Mouse (Mus musculus) hindbrain, embryonic 14.5 days (tissue): ENCODE measurements around the gene Sfr1. TPM values are rescaled to one million over a fixed set of nuclear protein-coding genes. Genes with fewer than 3 reads are reported as not detected.
A peak's percentile ranks its signal among the peaks of the same experiment; 100 is the strongest.

Experiments
- ATAC-seq: fragments of 200-750 bp; cut with Nextera tagmentation; 2 replicates; pipeline ENCODE4 v1.8.0; 2017; ENCODE audit warnings: moderate number of reproducible peaks, mild to moderate bottlenecking, moderate TSS enrichment, moderate library complexity; ENCODE audit not compliant: low FRiP score
- DNase-seq: peaks from one replicate; pipeline ENCODE4 v3.0.0-alpha.2; 2015; ENCODE audit warnings: low spot score
- H3K27ac ChIP-seq: fragments of 300-500 bp; sonication (generic); 2 replicates; pipeline ENCODE4 v1.5.1; 2014; ENCODE audit warnings: mild to moderate bottlenecking, moderate library complexity
- H3K27me3 ChIP-seq: fragments of 300-500 bp; sonication (generic); 2 replicates; pipeline ENCODE4 v1.6.1; 2014; ENCODE audit warnings: mild to moderate bottlenecking, low read length, mixed read lengths; ENCODE audit not compliant: control insufficient read depth, insufficient read depth
- H3K36me3 ChIP-seq: fragments of 300-500 bp; sonication (generic); replicated peaks from 2 replicates; pipeline ENCODE4 v1.6.1; 2014; ENCODE audit not compliant: control insufficient read depth, insufficient read depth
- H3K4me1 ChIP-seq: fragments of 300-500 bp; sonication (generic); replicated peaks from 2 replicates; pipeline ENCODE4 v1.6.1; 2014; ENCODE audit warnings: antibody characterized with exemption, low read length, mixed read lengths; ENCODE audit not compliant: control insufficient read depth, insufficient read depth
- H3K4me2 ChIP-seq: fragments of 300-500 bp; sonication (generic); replicated peaks from 2 replicates; pipeline ENCODE4 v1.6.1; 2014; ENCODE audit warnings: mild to moderate bottlenecking, moderate library complexity
- H3K4me3 ChIP-seq: fragments of 300-500 bp; sonication (generic); replicated peaks from 2 replicates; pipeline ENCODE4 v1.5.1; 2014; ENCODE audit warnings: mild to moderate bottlenecking, low read length
- H3K9ac ChIP-seq: fragments of 300-500 bp; sonication (generic); 2 replicates; pipeline ENCODE4 v1.6.1; 2014
- H3K9me3 ChIP-seq: fragments of 300-500 bp; sonication (generic); 2 replicates; pipeline ENCODE4 v1.6.1; 2016; ENCODE audit warnings: low read length; ENCODE audit not compliant: control insufficient read depth
- WGBS: fragments of 180-500 bp; shearing (Covaris S2); extraction: QIAGEN DNeasy Blood & Tissue Kit; methylation state at CpG from one replicate; pipeline ENCODE4 v1.1.7; 2014; 5-methylcytosine and 5-hydroxymethylcytosine counted together
- polyA plus RNA-seq: library from polyadenylated mRNA; unstranded; fragments of >200 nt; fragmentation: Nextera tagmentation; extraction: Ambion mirVana; gene quantifications from 2 replicates; pipeline ENCODE4 v1.2.1, GENCODE M21; 2014

Sfr1 gene
- 167 and 168 TPM in 2 replicates for polyA plus RNA-seq

GRCm38 (mm10) chr19:47731071-47731881 is at the start of gene Sfr1:
TSS of gene Sfr1 (plus strand) at chr19:47731682.
- Histone ChIP-seq H3K4me1 (peaks cover 5% of the 10 kb centered on the region; the same call in 1 of the 2 replicates), H3K4me2 (peak within 1 kb of the TSS; percentile 82), H3K4me3 (peak within 1 kb of the TSS; percentile 76), H3K27ac (peak within 1 kb of the TSS; percentile 97), H3K36me3 (peaks cover 38% of the 10 kb centered on the region), H3K9ac (peak within 1 kb of the TSS; percentile 72), H3K9me3 (no peaks in the 10 kb centered on the region), H3K27me3 (no peaks in the 10 kb centered on the region)
- peak; percentile 100 for DNase-seq
- WGBS: 1% methylated on average over 61 of the region's 72 CpGs
- ATAC-seq: peak; percentile 97

- H3K4me3 ChIP-seq: no peak overlapping the region
- no peak overlapping the region for H3K4me2 ChIP-seq
- no peaks in the 10 kb centered on the region for H3K36me3 ChIP-seq
- DNase-seq (no peak), ATAC-seq (no peak)
- no peak overlapping the region for H3K27ac ChIP-seq
- no peaks in the 10 kb centered on the region for H3K4me1 ChIP-seq
- no peaks in the 10 kb centered on the region for H3K9me3 ChIP-seq
- no peak overlapping the region for H3K9ac ChIP-seq
- 87% methylated on average over 7 of the region's 7 CpGs for WGBS
- no peaks in the 10 kb centered on the region for H3K27me3 ChIP-seq
Observed at GRCm38 (mm10) chr19:47689592-47689991, 41.9 kb upstream of the Sfr1 start.

- DNase-seq (no peak), ATAC-seq (no peak)
- Histone ChIP-seq H3K27me3 (no peaks in the 10 kb centered on the region), H3K9ac (no peak within 1 kb of the TSS), H3K4me3 (no peak within 1 kb of the TSS), H3K9me3 (no peaks in the 10 kb centered on the region), H3K27ac (no peak within 1 kb of the TSS), H3K4me2 (no peak within 1 kb of the TSS), H3K36me3 (no peaks in the 10 kb centered on the region), H3K4me1 (no peaks in the 10 kb centered on the region)
- WGBS: 88% methylated on average over 6 of the region's 6 CpGs
Observed at GRCm38 (mm10) chr19:47691994-47692393, 39.5 kb upstream of the Sfr1 start, which contains the start of gene Col17a1. TSS of gene Col17a1 (minus strand) at chr19:47692094.

GRCm38 (mm10) chr19:47695725-47696124 is 35.8 kb upstream of the Sfr1 start:
- WGBS: 95% methylated on average over 6 of the region's 6 CpGs

GRCm38 (mm10) chr19:47696411-47696810 is 35.1 kb upstream of the Sfr1 start:
- H3K27ac ChIP-seq: no peak overlapping the region
- DNase-seq (no peak), ATAC-seq (no peak)
- H3K4me3 ChIP-seq: no peak overlapping the region
- 91% methylated on average over 8 of the region's 8 CpGs for WGBS
- no peaks in the 10 kb centered on the region for H3K4me1 ChIP-seq
- H3K4me2 ChIP-seq: no peak overlapping the region
- no peak overlapping the region for H3K9ac ChIP-seq
- H3K36me3 ChIP-seq: no peaks in the 10 kb centered on the region
- H3K9me3 ChIP-seq: no peaks in the 10 kb centered on the region
- H3K27me3 ChIP-seq: no peaks in the 10 kb centered on the region

More at GRCm38 (mm10) chr19:47695725-47696124, 35.8 kb upstream of the Sfr1 start:
- no peak for ATAC-seq
- no peak for DNase-seq
- no peak overlapping the region for H3K4me2 ChIP-seq
- no peaks in the 10 kb centered on the region for H3K9me3 ChIP-seq
- H3K36me3 ChIP-seq: no peaks in the 10 kb centered on the region
- H3K9ac ChIP-seq: no peak overlapping the region
- H3K27me3 ChIP-seq: no peaks in the 10 kb centered on the region
- no peak overlapping the region for H3K27ac ChIP-seq
- no peak overlapping the region for H3K4me3 ChIP-seq
- H3K4me1 ChIP-seq: no peaks in the 10 kb centered on the region

GRCm38 (mm10) chr19:47697067-47697466 is 34.4 kb upstream of the Sfr1 start:
- 91% methylated on average over 11 of the region's 11 CpGs for WGBS
- Histone ChIP-seq H3K9ac (no peak overlapping the region), H3K4me3 (no peak overlapping the region), H3K27ac (no peak overlapping the region), H3K4me2 (no peak overlapping the region), H3K27me3 (no peaks in the 10 kb centered on the region), H3K9me3 (no peaks in the 10 kb centered on the region), H3K4me1 (no peaks in the 10 kb centered on the region), H3K36me3 (no peaks in the 10 kb centered on the region)
- ATAC-seq (no peak), DNase-seq (no peak)

GRCm38 (mm10) chr19:47698266-47698665 is 33.2 kb upstream of the Sfr1 start:
- Histone ChIP-seq H3K9me3 (no peaks in the 10 kb centered on the region), H3K9ac (no peak overlapping the region), H3K4me2 (no peak overlapping the region), H3K36me3 (no peaks in the 10 kb centered on the region), H3K4me1 (no peaks in the 10 kb centered on the region), H3K27me3 (no peaks in the 10 kb centered on the region), H3K4me3 (no peak overlapping the region), H3K27ac (no peak overlapping the region)
- DNase-seq (no peak), ATAC-seq (no peak)
- WGBS: 82% methylated on average over 9 of the region's 9 CpGs

GRCm38 (mm10) chr19:47699743-47700142 is 31.7 kb upstream of the Sfr1 start:
- Histone ChIP-seq H3K36me3 (no peaks in the 10 kb centered on the region), H3K4me2 (no peak overlapping the region), H3K4me1 (no peaks in the 10 kb centered on the region), H3K27ac (no peak overlapping the region), H3K4me3 (no peak overlapping the region), H3K27me3 (no peaks in the 10 kb centered on the region), H3K9me3 (no peaks in the 10 kb centered on the region), H3K9ac (no peak overlapping the region)
- DNase-seq (no peak), ATAC-seq (no peak)
- 72% methylated on average over 9 of the region's 9 CpGs for WGBS

GRCm38 (mm10) chr19:47700509-47700908 is 31.0 kb upstream of the Sfr1 start:
- Histone ChIP-seq H3K27ac (no peak overlapping the region), H3K36me3 (no peaks in the 10 kb centered on the region), H3K9me3 (no peaks in the 10 kb centered on the region), H3K9ac (no peak overlapping the region), H3K27me3 (no peaks in the 10 kb centered on the region), H3K4me3 (no peak overlapping the region), H3K4me2 (no peak overlapping the region), H3K4me1 (no peaks in the 10 kb centered on the region)
- ATAC-seq (no peak), DNase-seq (no peak)
- WGBS: 90% methylated on average over 8 of the region's 8 CpGs
